Mouse (Mus musculus) kidney, adult 2 months (tissue): Measurements from ENCODE around the gene Oscar.

ENCODE experiments used
- CTCF ChIP-seq: fragments of 200-500 bp; conservative IDR thresholded peaks from 2 replicates; pipeline ENCODE4 v1.5.1; 2011; ENCODE audit warnings: low read depth, mild to moderate bottlenecking, control low read depth, low read length, moderate library complexity, mixed read lengths; ENCODE audit not compliant: insufficient read depth, insufficient read length
- POLR2A ChIP-seq: fragments of 200-500 bp; IDR thresholded peaks from one replicate; pipeline ENCODE4 v1.6.1; 2011; ENCODE audit warnings: low read depth, low read length, control low read depth

- TF ChIP-seq POLR2A (no peak), CTCF (no peak)
These were observed 29.6 kb upstream of the Oscar start for GRCm38 (mm10) chr7:3645488-3646025.
